Mouse (Mus musculus) MEL (cell line): ENCODE measurements at regions not wholly inside any gene's neighbourhood (a gene's known extent, or its start where the extent isn't known, plus 50 kb on each side); places are given as distances from the start of the nearest gene placed in this dataset.

Source experiments
- DNase-seq: peaks from one replicate; pipeline ENCODE4 v3.0.0; 2011; ENCODE audit warnings: low read depth, low spot score
- H3K27ac ChIP-seq: 2 replicates; pipeline ENCODE4 v1.5.1; 2012; ENCODE audit warnings: low read depth, mild to moderate bottlenecking, control low read depth, low read length, moderate library complexity; ENCODE audit not compliant: control insufficient read depth
- H3K27me3 ChIP-seq, 2 experiments: fragments of 150-350 bp in 1 of 2; sonication (generic) in 1 of 2; 2 replicates each; pipeline ENCODE4 v1.6.1; 2012; ENCODE audit warnings: low read length in 2 of 2, mild to moderate bottlenecking in 2 of 2, improper control_type of control experiment in 1 of 2, moderate library complexity in 1 of 2; ENCODE audit not compliant: insufficient read depth in 2 of 2, control insufficient read depth in 1 of 2
- H3K36me3 ChIP-seq, 2 experiments: 2 replicates each; pipeline ENCODE4 v1.6.1; 2012 to 2014; ENCODE audit warnings: low read length in 2 of 2, improper control_type of control experiment in 1 of 2, inconsistent platforms in 1 of 2, mild to moderate bottlenecking in 1 of 2; ENCODE audit not compliant: insufficient read depth in 2 of 2, control insufficient read depth in 1 of 2
- H3K4me1 ChIP-seq, 2 experiments: fragments of 150-350 bp in 1 of 2; sonication (generic) in 1 of 2; 2 replicates each; pipeline ENCODE4 v1.6.1; 2012; ENCODE audit warnings: low read length in 2 of 2, improper control_type of control experiment in 1 of 2, mild to moderate bottlenecking in 1 of 2; ENCODE audit not compliant: insufficient read depth in 2 of 2, control insufficient read depth in 1 of 2
- H3K4me3 ChIP-seq, 2 experiments: fragments of 150-350 bp in 1 of 2; sonication (generic) in 1 of 2; 2 replicates each; pipeline ENCODE4 v1.5.1; 2012; ENCODE audit warnings: low read depth in 2 of 2, low read length in 2 of 2, mild to moderate bottlenecking in 2 of 2, moderate library complexity in 2 of 2, control low read depth in 1 of 2, improper control_type of control experiment in 1 of 2; ENCODE audit not compliant: control insufficient read depth in 1 of 2, insufficient read depth in 1 of 2
- H3K79me2 ChIP-seq: 2 replicates; pipeline ENCODE4 v1.6.1; 2012; ENCODE audit warnings: mild to moderate bottlenecking, low read length, moderate library complexity; ENCODE audit not compliant: control insufficient read depth, poor library complexity, insufficient read depth
- H3K9ac ChIP-seq: 2 replicates; pipeline ENCODE4 v1.6.1; 2012; ENCODE audit warnings: low read depth, mild to moderate bottlenecking, control low read depth, low read length, moderate library complexity; ENCODE audit not compliant: control insufficient read depth, poor library complexity, severe bottlenecking
- H3K9me3 ChIP-seq: fragments of 150-350 bp; sonication (generic); replicated peaks from 2 replicates; pipeline ENCODE4 v1.6.1; 2012; ENCODE audit warnings: mild to moderate bottlenecking, low read length, improper control_type of control experiment, moderate library complexity; ENCODE audit not compliant: insufficient read depth
- BHLHE40 ChIP-seq: IDR thresholded peaks from 2 replicates; pipeline ENCODE4 v1.6.1; 2012; ENCODE audit warnings: low read depth, mild to moderate bottlenecking, inconsistent platforms, low read length, improper control_type of control experiment, borderline replicate concordance
- CHD2 ChIP-seq: IDR thresholded peaks from 2 replicates; pipeline ENCODE4 v1.6.1; 2011; ENCODE audit warnings: low read length, improper control_type of control experiment
- CTCF ChIP-seq, 3 experiments: IDR thresholded peaks in 2 of 3; conservative IDR thresholded peaks in 1 of 3; 2 replicates each; pipeline ENCODE4 v1.5.1; 2011 to 2012; ENCODE audit warnings: low read length in 3 of 3, low read depth in 2 of 3, mild to moderate bottlenecking in 2 of 3, improper control_type of control experiment in 1 of 3, inconsistent platforms in 1 of 3, mixed read lengths in 1 of 3, moderate library complexity in 1 of 3; ENCODE audit not compliant: control insufficient read depth in 1 of 3, insufficient read depth in 1 of 3, poor library complexity in 1 of 3, severe bottlenecking in 1 of 3
- E2F4 ChIP-seq: IDR thresholded peaks from 2 replicates; pipeline ENCODE4 v1.6.1; 2011; ENCODE audit warnings: low read depth, low read length, improper control_type of control experiment, borderline replicate concordance
- EP300 ChIP-seq, 2 experiments: IDR thresholded peaks; 2 replicates each; pipeline ENCODE4 v1.6.1; 2011; ENCODE audit warnings: improper control_type of control experiment in 2 of 2, low read length in 2 of 2, low read depth in 1 of 2, mild to moderate bottlenecking in 1 of 2
- GABPA ChIP-seq: IDR thresholded peaks from 2 replicates; pipeline ENCODE4 v1.6.1; 2012; ENCODE audit warnings: low read depth, mild to moderate bottlenecking, inconsistent platforms, low read length, improper control_type of control experiment, moderate library complexity
- KAT2A ChIP-seq: conservative IDR thresholded peaks from 2 replicates; pipeline ENCODE4 v1.6.1; 2012; ENCODE audit warnings: low read depth, low read length, improper control_type of control experiment, inconsistent platforms
- MAFK ChIP-seq: IDR thresholded peaks from 2 replicates; pipeline ENCODE4 v1.6.1; 2011; ENCODE audit warnings: low read depth, mild to moderate bottlenecking, low read length, improper control_type of control experiment, borderline replicate concordance
- MEF2A ChIP-seq: IDR thresholded peaks from 2 replicates; pipeline ENCODE4 v1.6.1; 2014; ENCODE audit warnings: low read depth, mild to moderate bottlenecking, inconsistent platforms, low read length, improper control_type of control experiment; ENCODE audit not compliant: poor library complexity, insufficient replicate concordance, severe bottlenecking; ENCODE audit errors: extremely low read depth
- MXI1 ChIP-seq: IDR thresholded peaks from 2 replicates; pipeline ENCODE4 v1.6.1; 2011; ENCODE audit warnings: mild to moderate bottlenecking, low read depth, low read length, improper control_type of control experiment
- MYC ChIP-seq: IDR thresholded peaks from 2 replicates; pipeline ENCODE4 v1.6.1; 2011; ENCODE audit warnings: low read depth, mild to moderate bottlenecking, low read length, improper control_type of control experiment, moderate library complexity
- NRF1 ChIP-seq: IDR thresholded peaks from 2 replicates; pipeline ENCODE4 v1.6.1; 2014; ENCODE audit warnings: low read depth, mild to moderate bottlenecking, inconsistent platforms, low read length, improper control_type of control experiment, moderate library complexity; ENCODE audit not compliant: poor library complexity, insufficient read depth, severe bottlenecking
- POLR2A ChIP-seq, 2 experiments: IDR thresholded peaks; 2 replicates each; pipeline ENCODE4 v1.6.1; 2011 to 2012; ENCODE audit warnings: low read length in 2 of 2, mild to moderate bottlenecking in 2 of 2, control low read depth in 1 of 2, improper control_type of control experiment in 1 of 2, low read depth in 1 of 2, moderate library complexity in 1 of 2; ENCODE audit not compliant: control insufficient read depth in 1 of 2, insufficient read depth in 1 of 2, poor library complexity in 1 of 2
- POLR2AphosphoS2 ChIP-seq: IDR thresholded peaks from 2 replicates; pipeline ENCODE4 v1.6.1; 2011; ENCODE audit warnings: low read length, improper control_type of control experiment
- POLR2AphosphoS5 ChIP-seq: IDR thresholded peaks from 2 replicates; pipeline ENCODE4 v1.6.1; 2012; ENCODE audit warnings: low read depth, borderline replicate concordance, mild to moderate bottlenecking, inconsistent platforms, low read length, moderate library complexity, mixed read lengths
- SMC3 ChIP-seq: IDR thresholded peaks from 2 replicates; pipeline ENCODE4 v1.6.1; 2011; ENCODE audit warnings: low read depth, low read length, improper control_type of control experiment
- TAL1 ChIP-seq: IDR thresholded peaks from 2 replicates; pipeline ENCODE4 v1.6.1; 2012; ENCODE audit warnings: mild to moderate bottlenecking, inconsistent platforms, low read length, moderate library complexity, mixed read lengths
- TBP ChIP-seq: IDR thresholded peaks from 2 replicates; pipeline ENCODE4 v1.8.0; 2011; ENCODE audit warnings: low read depth, low read length, improper control_type of control experiment
- ZC3H11A ChIP-seq: IDR thresholded peaks from 2 replicates; pipeline ENCODE4 v1.6.1; 2012; ENCODE audit warnings: low read depth, mild to moderate bottlenecking, inconsistent platforms, low read length, improper control_type of control experiment
- ZMIZ1 ChIP-seq: IDR thresholded peaks from 2 replicates; pipeline ENCODE4 v1.6.1; 2012; ENCODE audit warnings: low read depth, mild to moderate bottlenecking, inconsistent platforms, low read length, improper control_type of control experiment, moderate library complexity
- ZNF384 ChIP-seq: IDR thresholded peaks from 2 replicates; pipeline ENCODE4 v1.6.1; 2012; ENCODE audit warnings: low read depth, mild to moderate bottlenecking, inconsistent platforms, low read length, improper control_type of control experiment

DNA sequence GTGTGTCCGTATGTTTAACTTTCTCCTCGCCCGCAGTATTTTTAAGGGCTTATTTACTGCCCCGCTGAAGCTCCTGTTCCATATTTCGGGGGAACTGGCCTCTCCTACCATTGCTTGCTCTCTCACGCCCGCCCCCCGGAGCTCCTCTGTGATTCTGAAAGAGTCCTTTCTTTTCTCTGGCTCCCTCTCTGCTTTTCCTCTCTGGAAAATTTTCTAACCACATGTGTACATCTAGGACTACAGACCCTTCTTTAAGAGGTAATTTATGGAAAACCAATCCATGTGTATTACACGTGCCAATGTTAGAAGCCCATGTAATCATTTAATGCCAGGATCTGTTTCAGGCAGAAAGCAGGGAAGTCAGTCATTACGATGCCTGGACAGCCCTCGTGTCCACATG is 106.6 kb upstream of the Oxgr1 start:
- no peak for DNase-seq
- no peak overlapping the region for H3K4me3 ChIP-seq
- no peaks in the 10 kb centered on the region for H3K79me2 ChIP-seq
- no peaks in the 10 kb centered on the region for H3K4me1 ChIP-seq
- no peak for TF ChIP-seq CHD2
- no peak for TF ChIP-seq POLR2A (IDR thresholded peaks at IDR 0.05; ENCODE audit: control insufficient read depth in 1 of 2, insufficient read depth in 1 of 2, low read depth in 1 of 2, low read length in 2 of 2, poor library complexity in 1 of 2)
- TF ChIP-seq KAT2A, result no peak
- no peak overlapping the region for H3K9ac ChIP-seq
- no peaks in the 10 kb centered on the region for H3K36me3 ChIP-seq
- no peaks in the 10 kb centered on the region for H3K9me3 ChIP-seq
- no peak overlapping the region for H3K27ac ChIP-seq
- H3K27me3 ChIP-seq, result no peaks in the 10 kb centered on the region

DNA sequence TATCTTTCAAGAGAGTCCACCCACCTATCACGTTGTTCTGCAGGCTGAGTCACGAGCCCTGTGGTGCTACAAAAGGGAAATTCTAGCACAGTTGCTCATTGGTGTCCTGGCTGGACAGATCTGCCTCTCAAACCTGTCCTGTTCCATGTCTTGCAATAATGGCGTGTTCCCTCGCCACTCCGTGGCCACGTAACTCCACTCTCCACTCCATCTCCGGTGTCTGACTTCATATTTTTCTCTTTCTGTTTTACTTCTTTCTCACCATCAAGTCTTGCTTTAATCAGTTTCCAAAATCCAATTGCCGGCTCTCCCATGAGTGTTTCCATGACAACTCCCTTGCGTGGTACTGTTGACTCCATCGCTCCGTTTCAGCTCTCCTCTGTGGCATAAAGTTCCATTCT is 107.1 kb upstream of the Oxgr1 start:
- Histone ChIP-seq H3K9ac (no peak overlapping the region), H3K27ac (no peak overlapping the region), H3K79me2 (no peaks in the 10 kb centered on the region), H3K9me3 (no peaks in the 10 kb centered on the region), H3K36me3 (no peaks in the 10 kb centered on the region), H3K4me1 (no peaks in the 10 kb centered on the region), H3K4me3 (no peak overlapping the region), H3K27me3 (no peaks in the 10 kb centered on the region)
- no peak for TF ChIP-seq GABPA
- DNase-seq, result no peak

DNA sequence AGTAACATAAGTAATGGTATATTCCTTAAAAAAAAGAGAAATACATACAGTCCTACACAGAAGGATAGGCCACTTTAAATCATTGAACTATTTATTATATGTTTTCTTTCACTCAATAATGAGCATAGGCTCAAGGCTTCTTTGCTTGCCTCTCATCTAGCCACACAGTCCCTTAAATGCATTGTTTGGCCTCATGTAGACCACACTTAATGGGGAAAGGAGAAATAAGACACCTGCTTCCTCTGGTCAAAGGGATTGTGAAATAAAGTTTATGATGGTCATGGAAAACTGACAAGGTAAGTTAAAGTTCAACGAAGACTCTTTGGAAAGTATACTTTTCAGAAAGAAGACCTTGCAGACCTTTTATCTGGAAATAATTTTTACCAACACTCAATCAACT is 108.4 kb upstream of the Oxgr1 start:
- Histone ChIP-seq H3K4me3 (no peak overlapping the region), H3K4me1 (no peaks in the 10 kb centered on the region), H3K36me3 (no peaks in the 10 kb centered on the region), H3K27ac (no peak overlapping the region), H3K79me2 (no peaks in the 10 kb centered on the region), H3K27me3 (no peaks in the 10 kb centered on the region), H3K9me3 (no peaks in the 10 kb centered on the region), H3K9ac (no peak overlapping the region)
- TF ChIP-seq POLR2AphosphoS2 (no peak), GABPA (no peak), CTCF (IDR thresholded peaks at IDR 0.05 in 2 of 3, conservative IDR thresholded peaks at IDR 0.05 in 1 of 3; ENCODE audit: control insufficient read depth in 1 of 3, insufficient read depth in 1 of 3, low read depth in 2 of 3, low read length in 3 of 3, poor library complexity in 1 of 3, severe bottlenecking in 1 of 3) (no peak), NRF1 (no peak), TAL1 (no peak), MXI1 (no peak), MYC (no peak), ZMIZ1 (no peak), ZC3H11A (no peak), MAFK (no peak), EP300 (IDR thresholded peaks at IDR 0.05; ENCODE audit: low read depth in 1 of 2, low read length in 2 of 2) (no peak), POLR2AphosphoS5 (no peak), SMC3 (no peak), MEF2A (no peak), BHLHE40 (no peak), E2F4 (no peak), ZNF384 (no peak), TBP (no peak), CHD2 (no peak)
- DNase-seq, result no peak
